Mouse (Mus musculus): ENCODE measurements around the gene Slc9c1.
A peak's percentile ranks its signal among the peaks of the same experiment; 100 is the strongest.

Slc9c1 gene

DNA sequence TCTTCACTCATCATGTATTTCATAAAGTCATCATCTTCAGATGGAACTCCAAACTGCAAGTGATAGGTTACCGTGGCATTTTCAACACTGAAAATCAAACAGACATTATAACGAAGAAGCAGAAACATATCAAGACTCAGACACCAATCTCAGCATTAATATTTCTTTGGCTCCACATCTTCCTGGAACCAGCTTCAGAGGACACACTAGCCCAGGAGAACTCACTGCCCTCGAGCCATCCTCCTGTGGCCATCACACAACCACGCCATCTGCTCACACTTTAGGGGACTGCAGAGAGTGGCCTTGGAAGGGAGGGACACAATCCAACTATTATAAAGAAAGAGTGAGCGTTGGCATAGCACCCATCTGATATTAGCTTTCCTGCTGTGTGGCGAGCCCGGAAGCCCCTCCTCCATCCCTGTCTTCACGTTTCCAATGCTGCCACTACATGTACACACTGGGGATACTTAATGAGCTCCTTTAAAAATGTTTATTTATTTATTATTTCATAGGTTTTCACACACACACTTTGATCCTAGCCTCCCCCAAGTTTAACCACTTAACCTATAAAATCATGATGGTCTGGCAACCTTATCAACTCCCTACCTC lies 94.5 kb downstream of the Slc9c1 start:
- DNase-seq = no peak

DNA sequence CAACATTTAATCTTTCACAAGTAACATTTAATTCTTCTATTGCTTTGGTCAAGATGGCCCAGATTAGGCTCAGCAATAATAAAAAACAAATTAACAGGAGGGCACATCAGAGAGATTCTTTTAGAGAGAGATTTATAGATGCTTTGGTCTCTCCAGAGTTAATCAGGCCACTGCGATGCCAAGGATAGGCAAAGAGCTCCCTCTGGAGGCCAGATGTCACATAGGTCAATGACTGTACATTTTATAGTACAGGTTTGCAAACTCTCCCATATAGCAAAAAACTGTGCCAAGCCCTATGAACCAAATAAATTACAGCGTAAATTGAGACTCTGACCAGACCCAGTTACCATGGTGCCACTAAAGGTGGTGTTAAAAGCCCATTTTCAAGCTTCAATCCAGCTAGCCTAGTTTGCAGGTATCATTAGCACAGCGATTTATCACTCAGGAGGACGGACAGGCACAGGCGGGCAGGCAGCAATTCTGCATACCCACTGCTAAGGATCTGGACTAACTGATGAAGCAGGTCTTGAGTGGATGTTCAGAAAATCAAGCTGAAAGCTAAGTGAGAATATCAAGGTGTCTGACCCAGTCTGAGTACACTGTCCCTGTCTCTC lies 95.3 kb downstream of the Slc9c1 start:
- DNase-seq = peak; percentile 75

DNA sequence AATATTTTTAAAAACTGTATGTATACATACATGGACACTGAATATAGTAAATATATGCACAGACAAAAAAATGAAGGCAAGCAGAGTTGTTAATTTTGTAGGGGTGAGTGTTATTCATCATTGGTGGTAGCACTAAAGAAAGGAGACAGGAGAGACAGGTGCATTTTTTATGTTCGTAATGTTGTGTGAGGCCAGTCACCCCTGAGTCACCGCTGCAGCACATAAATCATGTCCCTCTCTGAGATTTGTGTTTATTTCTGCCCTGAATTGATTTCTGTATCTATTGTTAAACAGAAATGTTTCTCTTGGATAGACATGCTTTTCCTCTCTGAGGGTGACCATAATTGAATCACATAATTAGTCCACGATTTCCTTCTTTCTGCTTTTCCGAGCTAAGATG lies 97.3 kb downstream of the Slc9c1 start:
- DNase-seq = no peak

DNA sequence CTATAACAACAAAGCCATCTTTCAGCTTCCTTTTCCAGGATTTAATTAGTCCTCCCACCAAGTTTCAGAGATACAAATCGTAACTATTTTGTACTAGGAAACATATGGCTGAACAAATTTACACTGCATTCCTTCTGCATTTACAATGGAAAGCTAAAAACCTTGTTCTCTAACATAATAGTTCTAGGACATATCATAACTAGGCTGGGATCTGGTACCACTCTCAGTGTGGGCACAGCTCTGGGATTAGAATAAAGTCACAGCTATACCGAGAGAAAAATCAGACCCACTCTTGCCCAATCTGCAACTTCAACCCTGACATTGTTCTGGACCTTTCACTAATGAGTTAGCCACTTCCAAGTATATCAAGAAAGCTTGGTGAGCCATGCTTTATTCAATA lies 100.7 kb downstream of the Slc9c1 start:
- DNase-seq = no peak

DNA sequence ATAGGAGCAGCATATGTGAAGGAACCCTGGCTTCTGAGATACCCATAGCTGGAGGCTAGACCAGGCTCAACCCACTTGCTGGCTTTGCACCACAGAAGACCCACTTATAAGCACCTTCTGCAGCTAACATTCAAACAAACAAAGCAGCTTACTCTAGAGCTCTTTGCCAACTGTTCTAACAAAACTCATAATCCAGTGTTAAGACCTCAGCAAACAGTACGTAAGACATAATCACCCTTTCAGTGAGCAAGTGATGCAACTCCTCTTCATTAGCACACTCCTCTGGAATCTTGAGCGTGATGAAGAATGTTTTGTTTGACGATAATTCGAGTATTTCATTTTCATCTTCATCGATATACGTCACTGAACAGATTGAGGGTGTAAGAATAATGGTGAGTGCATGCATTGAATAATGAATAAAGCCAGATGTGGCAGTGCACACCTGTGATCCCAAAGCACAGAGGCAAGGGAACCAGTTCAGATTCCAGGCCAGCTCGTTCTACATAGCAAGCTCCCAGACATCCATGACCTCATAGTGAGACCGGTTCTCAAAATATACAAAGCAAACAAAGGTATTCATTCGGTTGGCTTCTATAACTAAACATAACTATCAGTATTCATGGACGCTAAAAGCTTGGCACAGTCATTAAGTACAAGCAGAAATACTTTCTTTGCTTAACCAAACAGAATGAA lies 105.1 kb downstream of the Slc9c1 start:
- DNase-seq = no peak

DNA sequence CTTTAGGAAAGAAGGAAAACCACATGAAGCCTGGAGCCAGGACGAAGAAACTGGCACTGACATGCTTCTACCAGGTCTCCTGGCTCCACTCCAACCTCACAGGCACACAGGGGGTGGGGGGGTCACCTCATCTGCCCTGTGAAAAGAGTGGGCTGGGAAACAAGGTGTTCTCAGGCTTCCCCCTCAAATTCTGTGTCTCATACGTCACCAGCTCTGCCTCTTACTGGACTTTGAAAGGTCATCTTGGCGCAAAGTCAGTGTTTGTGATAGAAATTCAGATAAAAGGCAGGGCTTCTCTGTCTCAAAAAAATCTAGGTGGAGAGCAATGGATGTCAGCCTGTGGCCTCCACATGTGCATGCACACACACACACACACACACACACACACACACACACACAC lies 106.2 kb downstream of the Slc9c1 start:
- DNase-seq = no peak

DNA sequence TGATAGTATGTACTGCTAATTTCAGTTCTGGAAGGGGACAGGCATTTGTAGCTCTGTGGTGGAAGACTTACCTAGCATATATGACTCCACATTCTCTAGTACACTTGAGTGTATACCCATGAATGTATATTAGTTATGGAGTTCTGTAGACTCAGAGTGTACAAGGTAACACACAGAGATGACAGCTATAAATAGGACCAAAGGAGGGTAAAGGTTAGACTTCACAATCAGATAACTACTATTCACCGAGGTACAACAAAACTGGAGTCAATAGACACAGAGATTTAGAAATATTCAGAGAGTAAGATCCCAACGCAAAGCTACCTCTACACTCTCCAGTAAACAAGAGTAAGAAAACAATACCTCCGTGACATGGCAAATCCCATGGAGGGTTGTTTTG lies 108.8 kb downstream of the Slc9c1 start:
- DNase-seq = no peak

DNA sequence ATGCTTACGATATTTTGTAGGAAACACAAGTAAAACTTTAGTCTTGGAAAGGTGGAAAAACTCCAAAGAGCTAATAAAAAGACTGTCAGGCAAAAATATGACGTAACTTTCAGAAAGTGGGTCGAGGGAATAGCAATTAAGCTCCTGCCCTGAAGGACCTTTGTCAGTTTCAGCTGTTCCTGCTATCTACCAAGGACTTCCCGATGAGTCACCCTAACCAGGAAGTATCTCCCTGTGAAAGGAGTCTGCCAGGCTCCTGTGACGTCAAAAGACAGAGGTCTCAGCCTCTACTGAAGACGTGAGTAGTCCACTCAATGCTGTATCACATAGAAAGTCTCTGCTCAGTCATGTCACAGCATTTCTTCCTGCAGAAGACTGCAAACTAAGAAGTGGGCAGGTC lies 109.3 kb downstream of the Slc9c1 start:
- no peak for DNase-seq

DNA sequence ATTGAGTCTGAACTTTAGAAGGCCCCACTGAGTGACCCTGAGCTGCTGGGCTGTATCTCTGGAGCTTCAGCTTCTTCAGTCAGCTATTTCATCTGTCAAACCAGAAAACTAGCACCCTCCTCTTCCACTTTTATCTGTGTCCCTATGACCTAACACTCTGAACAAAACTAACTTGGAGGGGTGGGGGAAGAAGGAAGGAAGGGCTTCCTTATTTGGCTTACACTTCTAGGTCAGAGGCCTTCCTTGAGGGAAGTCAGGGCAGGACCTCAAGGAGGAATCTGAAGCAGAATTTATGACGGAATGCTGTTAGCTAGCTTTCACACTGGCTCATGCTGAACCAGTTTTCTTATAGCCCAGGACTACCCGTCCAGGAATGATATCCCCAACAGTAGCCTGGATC lies 116.4 kb downstream of the Slc9c1 start:
- no peak for DNase-seq

DNA sequence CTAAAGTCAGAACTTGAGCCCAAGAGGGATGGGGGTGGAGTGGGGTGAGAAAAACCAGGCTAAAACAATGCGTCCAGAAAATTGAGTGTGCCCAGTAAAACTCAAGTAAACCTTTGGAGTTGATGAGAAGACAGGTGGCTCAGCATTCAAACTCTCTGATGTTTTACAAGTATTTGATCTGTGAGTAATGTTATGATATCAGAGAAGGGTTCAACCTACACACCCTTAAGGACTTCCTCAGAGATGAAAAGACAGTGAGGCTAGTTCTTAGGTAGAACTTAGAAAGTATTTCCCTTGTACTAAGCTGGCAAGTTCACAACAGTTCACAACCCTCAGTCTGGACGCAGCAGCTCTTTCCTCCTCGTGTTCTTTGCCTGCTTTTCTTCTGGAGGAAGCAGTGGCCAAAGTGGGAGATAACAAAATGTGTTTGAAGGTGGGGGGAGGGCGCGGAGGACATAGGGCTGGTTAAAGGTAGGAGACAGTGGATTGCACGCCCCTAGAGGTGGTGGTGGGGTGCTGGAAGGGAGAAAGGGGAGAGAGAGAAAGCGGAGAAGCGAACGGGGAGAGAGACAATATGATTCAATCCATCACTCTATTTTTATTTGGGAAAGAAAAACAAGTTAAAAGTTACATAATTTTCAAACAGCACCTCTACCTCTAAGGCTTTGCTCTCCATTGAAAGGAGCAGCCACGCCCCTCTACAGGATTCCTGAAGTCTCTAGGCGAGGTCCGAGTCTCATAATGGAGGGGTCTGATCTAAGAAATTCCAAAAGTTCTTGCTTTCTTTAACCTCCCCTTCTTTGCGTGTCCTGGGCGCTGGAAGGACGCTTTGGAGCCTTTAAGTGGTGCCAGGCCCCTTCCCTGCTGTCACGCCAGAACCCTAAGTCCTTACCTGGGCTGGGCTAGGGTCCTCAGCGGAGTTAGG lies 118.2 kb downstream of the Slc9c1 start:
- DNase-seq = no peak

DNA sequence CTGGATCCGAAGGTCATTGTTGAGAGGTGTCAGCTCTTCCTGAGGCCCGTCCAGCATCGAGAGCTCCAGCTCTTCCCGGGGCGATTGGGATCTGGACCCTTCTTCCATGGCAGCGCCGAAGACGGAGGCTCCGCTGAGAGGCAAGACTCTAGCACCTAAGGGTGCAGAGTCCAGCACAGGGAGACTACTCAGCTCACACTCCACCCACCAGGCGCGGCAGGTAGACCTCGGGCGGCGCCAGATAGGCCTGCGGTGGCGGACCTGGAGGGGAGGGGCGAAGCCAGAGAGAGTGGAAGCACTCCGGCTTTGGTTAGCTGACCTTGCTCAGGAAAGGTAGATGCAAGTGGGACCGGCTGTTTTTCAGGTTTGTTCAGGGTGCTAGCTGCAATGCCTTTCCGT lies 118.8 kb downstream of the Slc9c1 start, which contains the start of gene BC016579:
Gene BC016579, minus strand, starts transcription at position 135 of the 399 bp plus-strand sequence.
- peak; percentile 11 for DNase-seq

DNA sequence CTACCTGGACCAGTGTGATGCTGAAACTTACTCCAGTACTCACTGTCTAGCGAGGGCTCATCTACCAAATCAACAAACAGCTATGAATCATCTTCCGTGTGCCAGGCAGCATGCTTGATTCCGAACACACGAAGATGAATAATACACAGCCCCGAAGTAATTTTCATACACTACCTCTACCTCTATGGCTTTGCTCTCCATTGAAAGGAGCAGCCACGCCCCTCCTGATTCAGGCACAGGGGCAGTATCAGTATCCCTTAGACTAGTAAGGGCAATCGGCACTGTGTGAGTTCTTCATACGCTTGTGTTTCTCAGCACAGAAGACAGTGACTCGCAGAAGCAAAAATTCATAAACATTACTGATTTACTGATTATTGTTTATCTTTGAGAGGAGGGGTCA lies 119.4 kb downstream of the Slc9c1 start:
- DNase-seq = no peak
